Mouse (Mus musculus): ENCODE data around the gene Rnh1. TPM values are rescaled to one million over a fixed set of nuclear protein-coding genes. Genes with fewer than 3 reads are reported as not detected.

Rnh1 gene
- polyA plus RNA-seq, 1 experiment from 2014 or later: 44.0 TPM

- Histone ChIP-seq H3K4me3 (no peak overlapping the region), H3K27ac (replicated peaks) (no peak overlapping the region), H3K9me3 (no peaks in the 10 kb centered on the region), H3K36me3 (peaks cover 29% of the 10 kb centered on the region), H3K9ac (replicated peaks) (no peak overlapping the region), H3K4me1 (peaks cover 15% of the 10 kb centered on the region), H3K4me2 (replicated peaks) (no peak overlapping the region), H3K27me3 (no peaks in the 10 kb centered on the region)
- no peak for ATAC-seq (replicated peaks)
- WGBS: 90% methylated on average over 3 of the region's 3 CpGs
These were observed 15.5 kb upstream of the Rnh1 start for GRCm38 (mm10) chr7:141188194-141188593.

GRCm38 (mm10) chr7:141176173-141176572 is 3.5 kb upstream of the Rnh1 start:
- H3K9ac ChIP-seq (replicated peaks): no peak overlapping the region; the same call in 1 of the 2 replicates

GRCm38 (mm10) chr7:141175068-141175467 is 2.4 kb upstream of the Rnh1 start:
- 95% methylated on average over 4 of the region's 4 CpGs for WGBS
- H3K36me3 ChIP-seq: no peaks in the 10 kb centered on the region
- peaks cover 8% of the 10 kb centered on the region for H3K4me1 ChIP-seq
- no peaks in the 10 kb centered on the region for H3K27me3 ChIP-seq
- H3K4me3 ChIP-seq: no peak overlapping the region
- ATAC-seq (replicated peaks): no peak
- H3K9ac ChIP-seq (replicated peaks): no peak overlapping the region
- H3K9me3 ChIP-seq: no peaks in the 10 kb centered on the region
- no peak overlapping the region for H3K27ac ChIP-seq (replicated peaks)
- no peak overlapping the region for H3K4me2 ChIP-seq (replicated peaks)

More at GRCm38 (mm10) chr7:141176173-141176572, 3.5 kb upstream of the Rnh1 start:
- WGBS: under 1% methylated on average over 8 of the region's 8 CpGs
- Histone ChIP-seq H3K9me3 (no peaks in the 10 kb centered on the region), H3K36me3 (no peaks in the 10 kb centered on the region), H3K4me3 (no peak overlapping the region), H3K27me3 (no peaks in the 10 kb centered on the region), H3K4me1 (peaks cover 8% of the 10 kb centered on the region), H3K27ac (replicated peaks) (no peak overlapping the region), H3K4me2 (replicated peaks) (0 out of 2 replicates have a peak overlapping the region, but pooled peaks have one; percentile 11)
- ATAC-seq (replicated peaks): no peak

- no peaks in the 10 kb centered on the region for H3K36me3 ChIP-seq
- H3K4me2 ChIP-seq (replicated peaks): peak overlapping the region; percentile 79
- no peaks in the 10 kb centered on the region for H3K27me3 ChIP-seq
- 88% methylated on average over 5 of the region's 5 CpGs for WGBS
- H3K4me1 ChIP-seq: peaks cover 19% of the 10 kb centered on the region
- ATAC-seq (replicated peaks): no peak
- H3K9ac ChIP-seq (replicated peaks): peak overlapping the region; percentile 72
- H3K4me3 ChIP-seq: peak overlapping the region; percentile 63
- H3K27ac ChIP-seq (replicated peaks): peak overlapping the region; percentile 95
- H3K9me3 ChIP-seq: no peaks in the 10 kb centered on the region
These were observed 730 bp upstream of the Rnh1 start for GRCm38 (mm10) chr7:141173323-141173850.

GRCm38 (mm10) chr7:141169866-141170265 is 2.8 kb downstream of the Rnh1 start:
- Histone ChIP-seq H3K9ac (replicated peaks) (no peak overlapping the region), H3K4me2 (replicated peaks) (no peak overlapping the region), H3K4me1 (peaks cover 25% of the 10 kb centered on the region), H3K4me3 (no peak overlapping the region), H3K27me3 (no peaks in the 10 kb centered on the region), H3K36me3 (no peaks in the 10 kb centered on the region), H3K27ac (replicated peaks) (no peak overlapping the region), H3K9me3 (no peaks in the 10 kb centered on the region)
- ATAC-seq (replicated peaks): no peak

- ATAC-seq (replicated peaks): no peak
- 34% methylated on average over 1 of the region's 1 CpGs for WGBS
- Histone ChIP-seq H3K36me3 (no peaks in the 10 kb centered on the region), H3K9ac (replicated peaks) (no peak overlapping the region), H3K4me2 (replicated peaks) (no peak overlapping the region), H3K27me3 (no peaks in the 10 kb centered on the region), H3K9me3 (no peaks in the 10 kb centered on the region), H3K4me3 (no peak overlapping the region), H3K27ac (replicated peaks) (no peak overlapping the region), H3K4me1 (peaks cover 25% of the 10 kb centered on the region)
These were observed 3.4 kb downstream of the Rnh1 start for GRCm38 (mm10) chr7:141169300-141169699.

- H3K4me3 ChIP-seq: peak overlapping the region; percentile 34
These were observed 4.1 kb downstream of the Rnh1 start for GRCm38 (mm10) chr7:141168518-141168953.

GRCm38 (mm10) chr7:141167901-141168517 is 4.6 kb downstream of the Rnh1 start:
- Histone ChIP-seq H3K27ac (replicated peaks) (no peak overlapping the region), H3K4me2 (replicated peaks) (peak overlapping the region; percentile 43), H3K4me1 (peaks cover 19% of the 10 kb centered on the region), H3K9ac (replicated peaks) (peak overlapping the region; percentile 37), H3K4me3 (peak overlapping the region; percentile 34), H3K9me3 (no peaks in the 10 kb centered on the region), H3K36me3 (no peaks in the 10 kb centered on the region), H3K27me3 (no peaks in the 10 kb centered on the region)
- 18% methylated on average over 7 of the region's 7 CpGs for WGBS
- no peak for ATAC-seq (replicated peaks)

More at GRCm38 (mm10) chr7:141168518-141168953, 4.1 kb downstream of the Rnh1 start:
- Histone ChIP-seq H3K4me2 (replicated peaks) (peak overlapping the region; percentile 43), H3K27me3 (no peaks in the 10 kb centered on the region), H3K4me1 (peaks cover 25% of the 10 kb centered on the region), H3K9ac (replicated peaks) (peak overlapping the region; percentile 37), H3K27ac (replicated peaks) (no peak overlapping the region), H3K36me3 (no peaks in the 10 kb centered on the region), H3K9me3 (no peaks in the 10 kb centered on the region)
- WGBS: 6% methylated on average over 22 of the region's 22 CpGs
- ATAC-seq (replicated peaks): no peak

GRCm38 (mm10) chr7:141164850-141165249 is 7.8 kb downstream of the Rnh1 start:
- Histone ChIP-seq H3K27ac (replicated peaks) (no peak overlapping the region), H3K9ac (replicated peaks) (no peak overlapping the region), H3K9me3 (no peaks in the 10 kb centered on the region), H3K27me3 (no peaks in the 10 kb centered on the region), H3K36me3 (peaks cover 17% of the 10 kb centered on the region), H3K4me3 (no peak overlapping the region), H3K4me2 (replicated peaks) (no peak overlapping the region), H3K4me1 (peaks cover 17% of the 10 kb centered on the region)
- ATAC-seq (replicated peaks): no peak
- 90% methylated on average over 6 of the region's 6 CpGs for WGBS

- ATAC-seq (replicated peaks): no peak
- Histone ChIP-seq H3K27me3 (no peaks in the 10 kb centered on the region), H3K9ac (replicated peaks) (no peak overlapping the region), H3K36me3 (peaks cover 17% of the 10 kb centered on the region), H3K27ac (replicated peaks) (no peak overlapping the region), H3K4me1 (peaks cover 16% of the 10 kb centered on the region), H3K9me3 (no peaks in the 10 kb centered on the region), H3K4me2 (replicated peaks) (no peak overlapping the region), H3K4me3 (no peak overlapping the region)
- WGBS: 97% methylated on average over 7 of the region's 7 CpGs
These were observed 8.3 kb downstream of the Rnh1 start for GRCm38 (mm10) chr7:141164397-141164796.

GRCm38 (mm10) chr7:141155362-141155761 is 17.3 kb downstream of the Rnh1 start:
- H3K27me3 ChIP-seq: no peaks in the 10 kb centered on the region
- 82% methylated on average over 9 of the region's 9 CpGs for WGBS
- no peaks in the 10 kb centered on the region for H3K4me1 ChIP-seq
- H3K27ac ChIP-seq (replicated peaks): no peak overlapping the region
- H3K4me2 ChIP-seq (replicated peaks): no peak overlapping the region
- no peak overlapping the region for H3K9ac ChIP-seq (replicated peaks)
- no peak overlapping the region for H3K4me3 ChIP-seq
- H3K36me3 ChIP-seq: peaks cover 17% of the 10 kb centered on the region
- no peak for ATAC-seq (replicated peaks)
- no peaks in the 10 kb centered on the region for H3K9me3 ChIP-seq

GRCm38 (mm10) chr7:141148639-141149038 is 24.0 kb downstream of the Rnh1 start:
- Histone ChIP-seq H3K4me1 (no peaks in the 10 kb centered on the region), H3K27me3 (no peaks in the 10 kb centered on the region), H3K9me3 (no peaks in the 10 kb centered on the region), H3K4me3 (no peak overlapping the region), H3K36me3 (peaks cover 4% of the 10 kb centered on the region; the same call in 1 of the 2 replicates), H3K27ac (replicated peaks) (no peak overlapping the region), H3K4me2 (replicated peaks) (no peak overlapping the region), H3K9ac (replicated peaks) (no peak overlapping the region)
- ATAC-seq (replicated peaks): no peak
- WGBS: 81% methylated on average over 4 of the region's 4 CpGs
